Mouse (Mus musculus): Measurements from ENCODE around the gene Ddx3x. TPM values are rescaled to one million over a fixed set of nuclear protein-coding genes. Genes with fewer than 3 reads are reported as not detected.
"Not testable (repeated sequence)": the region's sequence is repeated elsewhere in the genome, so short reads cannot be mapped to it uniquely, and the experiment has no call there.

The Ddx3x gene
- polyA plus RNA-seq (2015; fragmentation: Nextera tagmentation; extraction: Ambion mirVana), result 73.9 and 74.3 TPM in 2 replicates

DNA sequence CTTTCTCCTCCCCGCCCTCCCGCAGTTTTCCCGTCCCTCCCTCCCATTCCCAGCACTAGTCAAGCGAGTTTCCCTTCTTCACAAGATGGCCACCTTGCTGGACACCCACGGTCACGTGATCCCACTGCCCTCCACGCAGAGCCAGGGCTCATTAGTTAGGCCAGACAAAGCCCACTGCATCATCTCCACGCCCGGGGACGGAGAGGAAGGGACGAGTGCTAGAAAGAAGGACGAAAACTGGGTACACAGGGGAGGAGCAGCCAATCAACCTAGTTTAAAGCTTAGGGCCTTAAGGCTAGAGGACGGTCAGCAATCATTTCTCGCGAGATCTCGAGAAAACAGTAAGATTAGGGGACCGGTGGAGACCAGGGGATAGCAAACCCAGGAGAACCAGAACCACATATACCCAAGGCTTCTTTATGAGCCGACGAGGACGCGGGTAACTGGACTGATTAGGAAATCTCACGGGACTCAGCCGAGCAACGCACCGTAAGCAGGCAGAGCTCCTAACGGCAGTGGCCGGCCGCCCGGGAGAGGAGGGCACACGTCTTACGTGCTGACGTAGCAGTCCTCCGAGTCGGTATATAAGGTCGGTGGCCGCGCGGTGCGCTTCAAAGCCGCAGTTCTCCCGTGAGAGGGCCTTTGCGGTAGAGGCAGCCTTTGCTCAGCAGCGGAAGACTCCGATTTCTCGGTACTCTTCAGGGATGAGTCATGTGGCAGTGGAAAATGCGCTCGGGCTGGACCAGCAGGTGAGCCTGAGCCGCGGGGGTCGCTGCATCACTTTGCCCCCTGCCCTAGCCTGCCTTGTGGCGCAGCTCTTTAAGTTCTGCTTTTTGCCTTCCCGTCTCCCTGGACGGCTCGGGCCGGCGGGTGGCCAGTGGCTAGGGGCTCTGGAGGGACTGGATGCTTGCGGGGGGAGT, at the start of gene Ddx3x:
Ddx3x (plus strand) TSS at position 562 of the 920 bp plus-strand sequence.
- H3K27me3 ChIP-seq (ENCODE audit: control insufficient read depth, insufficient read depth, low read length), result no peaks in the 10 kb centered on the region
- WGBS, result under 1% methylated on average over 56 of the region's 57 CpGs
- no peaks in the 10 kb centered on the region for H3K9me3 ChIP-seq (ENCODE audit: control insufficient read depth, low read length)
- peak within 1 kb of the TSS; percentile 90 for H3K4me3 ChIP-seq (ENCODE audit: low read depth, low read length)
- peak within 1 kb of the TSS; percentile 98 for H3K27ac ChIP-seq (replicated peaks)
- H3K4me1 ChIP-seq (replicated peaks; ENCODE audit: control insufficient read depth, insufficient read depth), result no peaks in the 10 kb centered on the region
- ATAC-seq (ENCODE audit: low FRiP score, low TSS enrichment), result peak; percentile 93
- peak within 1 kb of the TSS; percentile 66 for H3K4me2 ChIP-seq (replicated peaks; ENCODE audit: low read depth)
- TF ChIP-seq EP300 (optimal IDR thresholded peaks at IDR 0.05) (peak; percentile 90), CTCF (IDR thresholded peaks at IDR 0.05; ENCODE audit: low read depth) (no peak)
- peak; percentile 89 for DNase-seq (ENCODE audit: low spot score)
- peak within 1 kb of the TSS; percentile 99 for H3K9ac ChIP-seq (ENCODE audit: low read length)
- no peaks in the 10 kb centered on the region for H3K36me3 ChIP-seq (ENCODE audit: control insufficient read depth, insufficient read depth, low read length)

DNA sequence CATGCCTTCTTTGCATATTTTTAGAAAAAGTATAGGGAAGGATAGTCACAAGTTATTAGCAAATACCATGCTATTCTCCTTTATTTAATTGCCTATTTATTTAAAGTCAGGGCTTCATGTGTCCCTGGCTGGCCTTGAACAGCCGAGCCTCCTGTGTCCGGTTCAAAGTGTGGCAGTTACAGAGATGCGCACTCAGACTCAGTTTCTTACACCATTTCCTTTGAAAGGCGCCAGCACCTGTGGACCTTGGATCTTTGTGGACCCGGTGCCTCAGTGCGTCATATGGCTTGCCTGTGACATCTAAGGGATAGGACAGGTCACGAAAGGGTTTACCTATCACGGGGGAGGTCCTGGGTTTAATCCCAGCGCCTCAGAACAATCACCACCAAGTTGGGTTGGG, 49.5 kb upstream of the Ddx3x start:
- no peaks in the 10 kb centered on the region for H3K4me1 ChIP-seq (replicated peaks; ENCODE audit: control insufficient read depth, insufficient read depth)
- ATAC-seq (ENCODE audit: low FRiP score, low TSS enrichment) (no peak), DNase-seq (ENCODE audit: low spot score) (no peak)
- no peaks in the 10 kb centered on the region for H3K9me3 ChIP-seq (ENCODE audit: control insufficient read depth, low read length)
- no peak overlapping the region for H3K27ac ChIP-seq (replicated peaks)
- H3K9ac ChIP-seq (ENCODE audit: low read length), result no peak overlapping the region
- TF ChIP-seq EP300 (optimal IDR thresholded peaks at IDR 0.05) (no peak), CTCF (IDR thresholded peaks at IDR 0.05; ENCODE audit: low read depth) (no peak)
- WGBS, result 43% methylated on average over 9 of the region's 9 CpGs
- no peaks in the 10 kb centered on the region for H3K36me3 ChIP-seq (ENCODE audit: control insufficient read depth, insufficient read depth, low read length)
- H3K4me3 ChIP-seq (ENCODE audit: low read depth, low read length), result no peak overlapping the region
- H3K4me2 ChIP-seq (replicated peaks; ENCODE audit: low read depth), result no peak overlapping the region; the same call in 1 of the 2 replicates
- no peaks in the 10 kb centered on the region for H3K27me3 ChIP-seq (ENCODE audit: control insufficient read depth, insufficient read depth, low read length)

- not testable (repeated sequence) for H3K36me3 ChIP-seq (ENCODE audit: control insufficient read depth, insufficient read depth, low read length); H3K4me1 ChIP-seq (replicated peaks; ENCODE audit: control insufficient read depth, insufficient read depth); H3K4me2 ChIP-seq (replicated peaks; ENCODE audit: low read depth); H3K9me3 ChIP-seq (ENCODE audit: control insufficient read depth, low read length); ATAC-seq (ENCODE audit: low FRiP score, low TSS enrichment); H3K27me3 ChIP-seq (ENCODE audit: control insufficient read depth, insufficient read depth, low read length); H3K4me3 ChIP-seq (ENCODE audit: low read depth, low read length); H3K27ac ChIP-seq (replicated peaks); DNase-seq (ENCODE audit: low spot score); H3K9ac ChIP-seq (ENCODE audit: low read length)
- whole genome bisulfite sequencing, result 92% methylated on average over 1 of the region's 1 CpGs
Observed at GRCm38 (mm10) chrX:13232834-13233233, 47.9 kb upstream of the Ddx3x start.

- WGBS, result 45% methylated on average over 2 of the region's 2 CpGs
- no peaks in the 10 kb centered on the region for H3K4me1 ChIP-seq (replicated peaks; ENCODE audit: control insufficient read depth, insufficient read depth)
- TF ChIP-seq EP300 (optimal IDR thresholded peaks at IDR 0.05) (no peak), CTCF (IDR thresholded peaks at IDR 0.05; ENCODE audit: low read depth) (no peak)
- no peaks in the 10 kb centered on the region for H3K9me3 ChIP-seq (ENCODE audit: control insufficient read depth, low read length)
- H3K27ac ChIP-seq (replicated peaks), result no peak overlapping the region
- DNase-seq (ENCODE audit: low spot score), result no peak
- no peak overlapping the region for H3K4me2 ChIP-seq (replicated peaks; ENCODE audit: low read depth)
- H3K4me3 ChIP-seq (ENCODE audit: low read depth, low read length), result no peak overlapping the region
- ATAC-seq (ENCODE audit: low FRiP score, low TSS enrichment), result no peak
- no peak overlapping the region for H3K9ac ChIP-seq (ENCODE audit: low read length)
- H3K27me3 ChIP-seq (ENCODE audit: control insufficient read depth, insufficient read depth, low read length), result no peaks in the 10 kb centered on the region
- no peaks in the 10 kb centered on the region for H3K36me3 ChIP-seq (ENCODE audit: control insufficient read depth, insufficient read depth, low read length)
Observed at GRCm38 (mm10) chrX:13233631-13234030, 47.1 kb upstream of the Ddx3x start.

DNA sequence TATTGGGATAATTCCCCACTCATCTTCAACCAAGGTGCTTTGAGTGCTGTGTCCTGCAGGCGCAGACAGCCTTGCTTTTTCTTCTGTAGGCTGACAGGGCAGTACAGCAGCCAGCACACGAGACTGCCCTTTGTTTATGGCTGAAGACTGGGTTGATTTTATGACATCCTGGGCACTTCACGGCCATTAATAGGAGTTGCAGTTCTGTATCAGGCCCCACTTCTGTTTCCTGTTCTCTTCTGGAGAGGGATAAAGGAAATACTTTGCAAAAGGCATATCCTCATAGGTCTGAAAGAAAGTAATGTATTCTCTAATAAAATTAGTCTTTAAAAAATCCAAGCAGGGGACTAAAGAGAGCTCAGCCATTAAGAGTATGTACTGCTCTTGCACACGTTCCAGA, 46.1 kb upstream of the Ddx3x start:
- no peaks in the 10 kb centered on the region for H3K4me1 ChIP-seq (replicated peaks; ENCODE audit: control insufficient read depth, insufficient read depth)
- no peaks in the 10 kb centered on the region for H3K9me3 ChIP-seq (ENCODE audit: control insufficient read depth, low read length)
- ATAC-seq (ENCODE audit: low FRiP score, low TSS enrichment), result no peak
- H3K4me2 ChIP-seq (replicated peaks; ENCODE audit: low read depth), result no peak overlapping the region
- H3K9ac ChIP-seq (ENCODE audit: low read length), result no peak overlapping the region
- H3K27me3 ChIP-seq (ENCODE audit: control insufficient read depth, insufficient read depth, low read length), result no peaks in the 10 kb centered on the region
- WGBS, result 51% methylated on average over 4 of the region's 4 CpGs
- no peak overlapping the region for H3K4me3 ChIP-seq (ENCODE audit: low read depth, low read length)
- no peak for TF ChIP-seq EP300 (optimal IDR thresholded peaks at IDR 0.05)
- no peak overlapping the region for H3K27ac ChIP-seq (replicated peaks)
- H3K36me3 ChIP-seq (ENCODE audit: control insufficient read depth, insufficient read depth, low read length), result no peaks in the 10 kb centered on the region
- no peak for DNase-seq (ENCODE audit: low spot score)

DNA sequence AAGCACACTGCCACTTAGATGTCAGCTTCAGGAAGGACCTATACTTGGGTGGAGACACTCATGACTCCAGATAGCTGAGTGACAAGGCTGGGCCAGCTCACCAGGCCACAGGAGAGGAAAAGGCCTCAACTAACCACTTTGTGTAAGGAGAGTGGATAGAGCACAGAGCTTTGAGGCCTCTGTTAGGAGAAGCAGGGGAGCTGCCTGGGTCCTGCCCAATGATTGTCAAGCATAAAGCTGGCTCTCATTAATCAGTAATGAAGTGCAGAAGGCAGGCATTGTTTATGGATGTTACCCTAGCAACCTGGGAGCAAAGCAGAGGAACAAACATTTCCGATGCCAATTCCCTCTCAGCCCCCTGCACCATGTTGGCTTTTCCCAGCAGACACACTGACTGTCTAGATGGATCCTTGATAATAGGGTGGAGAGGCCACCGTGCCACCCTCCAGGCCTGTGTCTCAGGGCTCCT, 44.6 kb upstream of the Ddx3x start:
- ATAC-seq (ENCODE audit: low FRiP score, low TSS enrichment), result peak; percentile 89
- Histone ChIP-seq H3K27me3 (ENCODE audit: control insufficient read depth, insufficient read depth, low read length) (no peaks in the 10 kb centered on the region), H3K4me1 (replicated peaks; ENCODE audit: control insufficient read depth, insufficient read depth) (no peaks in the 10 kb centered on the region), H3K36me3 (ENCODE audit: control insufficient read depth, insufficient read depth, low read length) (no peaks in the 10 kb centered on the region), H3K4me2 (replicated peaks; ENCODE audit: low read depth) (no peak overlapping the region), H3K9me3 (ENCODE audit: control insufficient read depth, low read length) (no peaks in the 10 kb centered on the region), H3K9ac (ENCODE audit: low read length) (no peak overlapping the region), H3K27ac (replicated peaks) (no peak overlapping the region), H3K4me3 (ENCODE audit: low read depth, low read length) (no peak overlapping the region)
- no peak for TF ChIP-seq CTCF (IDR thresholded peaks at IDR 0.05; ENCODE audit: low read depth)
- TF ChIP-seq EP300 (optimal IDR thresholded peaks at IDR 0.05), result no peak
- WGBS, result 58% methylated on average over 2 of the region's 2 CpGs
- DNase-seq (ENCODE audit: low spot score), result peak; percentile 42
